Mouse (Mus musculus) left cerebral cortex, postnatal 36 days (tissue): ENCODE data around the gene Papss2. TPM values are rescaled to one million over a fixed set of nuclear protein-coding genes. Genes with fewer than 3 reads are reported as not detected.
A peak's percentile ranks its signal among the peaks of the same experiment; 100 is the strongest.
"Not testable (repeated sequence)": the region's sequence is repeated elsewhere in the genome, so short reads cannot be mapped to it uniquely, and the experiment has no call there.

ENCODE experiments used
- DNase-seq, 2 experiments: peaks; one replicate each; pipeline ENCODE4 v3.0.0; 2021 to 2022; ENCODE audit warnings: low spot score in 2 of 2, mixed read lengths in 1 of 2
- intact Hi-C: fragments of 180-260 bp; cut with DNase I; formaldehyde crosslinking; loops from one replicate; pipeline ENCODE4 v1.15.1; 2025
- total RNA-seq, 2 experiments: library from RNA; stranded (reverse); gene quantifications; 2 replicates each; pipeline ENCODE4 v1.2.3; 2021

The Papss2 gene
- total RNA-seq, 2 experiments from 2014 or later = 7.7 to 8.0 TPM

- DNase-seq = no peak
- intact Hi-C loops = no loop called here
Observed at GRCm38 (mm10) chr19:32634916-32635315, 39.3 kb downstream of the Papss2 start.

GRCm38 (mm10) chr19:32637357-32638275 lies 42.0 kb downstream of the Papss2 start:
- DNase-seq = no peak
- intact Hi-C loops = no loop called here

- DNase-seq = no peak
- intact Hi-C loops = no loop called here
Observed at GRCm38 (mm10) chr19:32638276-32638903, 42.8 kb downstream of the Papss2 start.

GRCm38 (mm10) chr19:32641535-32641934 lies 45.9 kb downstream of the Papss2 start:
- peak in 1 of 2 experiments; percentile 10 for DNase-seq
- intact Hi-C loops = no loop called here

- intact Hi-C loops = no loop called here
- DNase-seq = no peak
Observed at GRCm38 (mm10) chr19:32641995-32642394, 46.4 kb downstream of the Papss2 start.

- intact Hi-C loops = no loop called here
- DNase-seq = no peak
Observed at GRCm38 (mm10) chr19:32643642-32644041, 48.1 kb downstream of the Papss2 start.

- DNase-seq = no peak
- intact Hi-C loops = no loop called here
Observed at GRCm38 (mm10) chr19:32645939-32646338, 50.3 kb downstream of the Papss2 start.

- DNase-seq = no peak
- intact Hi-C loops = no loop called here
Observed at GRCm38 (mm10) chr19:32646382-32646781, 50.8 kb downstream of the Papss2 start.

- intact Hi-C loops = no loop called here
- no peak for DNase-seq
Observed at GRCm38 (mm10) chr19:32648019-32648571, 52.5 kb downstream of the Papss2 start.

GRCm38 (mm10) chr19:32651046-32651445 lies 55.5 kb downstream of the Papss2 start:
- DNase-seq = no peak
- intact Hi-C loops = no loop called here

GRCm38 (mm10) chr19:32653122-32653521 lies 57.5 kb downstream of the Papss2 start:
- no peak for DNase-seq
- intact Hi-C loops = no loop called here

- intact Hi-C loops = no loop called here
- DNase-seq = no peak
Observed at GRCm38 (mm10) chr19:32653630-32654362, 58.2 kb downstream of the Papss2 start.

- no peak for DNase-seq
- intact Hi-C loops = no loop called here
Observed at GRCm38 (mm10) chr19:32659346-32659745, 63.8 kb downstream of the Papss2 start.

GRCm38 (mm10) chr19:32662936-32663335 lies 67.3 kb downstream of the Papss2 start:
- DNase-seq = no peak
- intact Hi-C loops = no loop called here

- intact Hi-C loops = no loop called here
- DNase-seq = no peak
Observed at GRCm38 (mm10) chr19:32665243-32665642, 69.7 kb downstream of the Papss2 start.

- DNase-seq, intact Hi-C loops: not testable (repeated sequence)
Observed at GRCm38 (mm10) chr19:32667830-32668229, 72.2 kb downstream of the Papss2 start.

- no peak for DNase-seq
- intact Hi-C loops = no loop called here
Observed at GRCm38 (mm10) chr19:32675766-32676165, 80.2 kb downstream of the Papss2 start.

GRCm38 (mm10) chr19:32680894-32681293 lies 85.3 kb downstream of the Papss2 start:
- DNase-seq = no peak
- intact Hi-C loops = loop anchor here (10.0 kb wide), 1 partner anchor 706 kb away; no protein-coding TSS in a partner anchor

GRCm38 (mm10) chr19:32683081-32683480 lies 87.5 kb downstream of the Papss2 start:
- intact Hi-C loops = loop anchor here (10.0 kb wide), 1 partner anchor 708 kb away; no protein-coding TSS in a partner anchor
- no peak for DNase-seq

- intact Hi-C loops = loop anchor here (10.0 kb wide), 1 partner anchor 713 kb away; no protein-coding TSS in a partner anchor
- DNase-seq = peak; percentile 9 to 17
Observed at GRCm38 (mm10) chr19:32687721-32688120, 92.1 kb downstream of the Papss2 start.
